Mouse (Mus musculus) heart, embryonic 14.5 days (tissue): ENCODE data around the gene Rnf43. TPM values are rescaled to one million over a fixed set of nuclear protein-coding genes. Genes with fewer than 3 reads are reported as not detected.

ENCODE experiments used
- ATAC-seq: fragments of 200-750 bp; cut with Nextera tagmentation; 2 replicates; pipeline ENCODE4 v1.8.0; 2017; ENCODE audit warnings: low read depth, moderate TSS enrichment; ENCODE audit not compliant: insufficient number of reproducible peaks, insufficient read depth, low FRiP score
- H3K27ac ChIP-seq, 2 experiments: fragments of 200-500 bp in 1 of 2; fragments of 300-500 bp in 1 of 2; sonication (generic) in 1 of 2; replicated peaks in 1 of 2; 2 replicates each; pipeline ENCODE4 v1.5.1; 2012 to 2014; ENCODE audit warnings: low read depth in 2 of 2, low read length in 2 of 2, control low read depth in 1 of 2, mild to moderate bottlenecking in 1 of 2, mixed read lengths in 1 of 2; ENCODE audit not compliant: control insufficient read depth in 1 of 2, insufficient read depth in 1 of 2
- H3K27me3 ChIP-seq: fragments of 300-500 bp; sonication (generic); 2 replicates; pipeline ENCODE4 v1.6.1; 2014; ENCODE audit warnings: mild to moderate bottlenecking, low read length, control low read depth; ENCODE audit not compliant: control insufficient read depth, insufficient read depth
- H3K36me3 ChIP-seq: fragments of 300-500 bp; sonication (generic); 2 replicates; pipeline ENCODE4 v1.6.1; 2014; ENCODE audit warnings: mild to moderate bottlenecking, control low read depth, low read length, mixed read lengths; ENCODE audit not compliant: control insufficient read depth, insufficient read depth
- H3K4me1 ChIP-seq, 2 experiments: fragments of 200-500 bp in 1 of 2; fragments of 300-500 bp in 1 of 2; sonication (generic) in 1 of 2; 2 replicates each; pipeline ENCODE4 v1.6.1; 2012 to 2014; ENCODE audit warnings: low read length in 2 of 2, control low read depth in 1 of 2, mixed read lengths in 1 of 2; ENCODE audit not compliant: control insufficient read depth in 2 of 2, insufficient read depth in 2 of 2
- H3K4me2 ChIP-seq: fragments of 300-500 bp; sonication (generic); 2 replicates; pipeline ENCODE4 v1.6.1; 2014; ENCODE audit warnings: mild to moderate bottlenecking, low read length
- H3K4me3 ChIP-seq, 2 experiments: fragments of 200-500 bp in 1 of 2; fragments of 300-500 bp in 1 of 2; sonication (generic) in 1 of 2; 2 replicates each; pipeline ENCODE4 v1.5.1; 2012 to 2014; ENCODE audit warnings: low read length in 2 of 2, mild to moderate bottlenecking in 2 of 2, control low read depth in 1 of 2, low read depth in 1 of 2, moderate library complexity in 1 of 2; ENCODE audit not compliant: control insufficient read depth in 1 of 2, insufficient read depth in 1 of 2
- H3K9ac ChIP-seq: fragments of 300-500 bp; sonication (generic); 2 replicates; pipeline ENCODE4 v1.6.1; 2014; ENCODE audit warnings: mild to moderate bottlenecking, low read length
- H3K9me3 ChIP-seq: fragments of 300-500 bp; sonication (generic); 2 replicates; pipeline ENCODE4 v1.6.1; 2016; ENCODE audit warnings: low read length, control low read depth; ENCODE audit not compliant: control insufficient read depth
- WGBS: fragments of 180-500 bp; shearing (Covaris S2); extraction: QIAGEN DNeasy Blood & Tissue Kit; methylation state at CpG from one replicate; pipeline ENCODE4 v1.1.7; 2014; 5-methylcytosine and 5-hydroxymethylcytosine counted together
- polyA plus RNA-seq: library from polyadenylated mRNA; unstranded; fragments of >200 nt; fragmentation: Nextera tagmentation; extraction: Ambion mirVana; gene quantifications from 2 replicates; pipeline ENCODE4 v1.2.1, GENCODE M21; 2014

The Rnf43 gene
- polyA plus RNA-seq, 1 experiment from 2014 or later = 0.47 TPM

- ATAC-seq = no peak
Observed at GRCm38 (mm10) chr11:87727471-87727870, 64.9 kb downstream of the Rnf43 start.

GRCm38 (mm10) chr11:87728850-87729592 is 66.5 kb downstream of the Rnf43 start:
- Histone ChIP-seq H3K4me1 (peaks cover 17 to 23% of the 10 kb centered on the region in 2 experiments), H3K9me3 (no peaks in the 10 kb centered on the region), H3K4me3 (no peak overlapping the region), H3K27ac (no peak overlapping the region), H3K27me3 (no peaks in the 10 kb centered on the region), H3K4me2 (no peak overlapping the region), H3K36me3 (no peaks in the 10 kb centered on the region), H3K9ac (no peak overlapping the region)
- ATAC-seq = no peak
- 69% methylated on average over 18 of the region's 18 CpGs for WGBS

More at GRCm38 (mm10) chr11:87727471-87727870, 64.9 kb downstream of the Rnf43 start:
- Histone ChIP-seq H3K9me3 (no peaks in the 10 kb centered on the region), H3K4me3 (no peak overlapping the region), H3K4me1 (peaks cover 17 to 23% of the 10 kb centered on the region in 2 experiments), H3K36me3 (no peaks in the 10 kb centered on the region), H3K4me2 (no peak overlapping the region), H3K27me3 (no peaks in the 10 kb centered on the region), H3K27ac (no peak overlapping the region), H3K9ac (no peak overlapping the region)
- WGBS = 78% methylated on average over 4 of the region's 4 CpGs

GRCm38 (mm10) chr11:87729593-87730185 is 67.2 kb downstream of the Rnf43 start:
- Histone ChIP-seq H3K27ac (no peak overlapping the region), H3K27me3 (no peaks in the 10 kb centered on the region), H3K36me3 (no peaks in the 10 kb centered on the region), H3K4me3 (no peak overlapping the region), H3K9me3 (no peaks in the 10 kb centered on the region), H3K4me2 (no peak overlapping the region), H3K9ac (no peak overlapping the region), H3K4me1 (peaks cover 17 to 24% of the 10 kb centered on the region in 2 experiments)
- ATAC-seq = no peak
- WGBS = 57% methylated on average over 13 of the region's 13 CpGs

- H3K4me1 ChIP-seq = peaks cover 12 to 20% of the 10 kb centered on the region in 2 experiments
- H3K4me3 ChIP-seq = no peak overlapping the region
- no peak overlapping the region for H3K27ac ChIP-seq
- 76% methylated on average over 10 of the region's 10 CpGs for WGBS
- no peaks in the 10 kb centered on the region for H3K36me3 ChIP-seq
- H3K9me3 ChIP-seq = no peaks in the 10 kb centered on the region
- H3K27me3 ChIP-seq = no peaks in the 10 kb centered on the region
- no peak overlapping the region for H3K9ac ChIP-seq
- no peak for ATAC-seq
- no peak overlapping the region for H3K4me2 ChIP-seq
Observed at GRCm38 (mm10) chr11:87730652-87731310, 68.3 kb downstream of the Rnf43 start.

GRCm38 (mm10) chr11:87734346-87734745 is 71.8 kb downstream of the Rnf43 start:
- H3K9me3 ChIP-seq = no peaks in the 10 kb centered on the region
- H3K27ac ChIP-seq = no peak overlapping the region
- peak overlapping the region; percentile 48 for H3K4me2 ChIP-seq
- no peak for ATAC-seq
- peak overlapping the region; percentile 10 to 26; a peak in 2 of 4 replicates for H3K4me3 ChIP-seq
- H3K9ac ChIP-seq = peak overlapping the region; percentile 49; the same call in 1 of the 2 replicates
- 47% methylated on average over 5 of the region's 5 CpGs for WGBS
- H3K36me3 ChIP-seq = peaks cover 2% of the 10 kb centered on the region
- no peaks in the 10 kb centered on the region for H3K27me3 ChIP-seq
- peaks cover 7 to 14% of the 10 kb centered on the region in 2 experiments for H3K4me1 ChIP-seq

GRCm38 (mm10) chr11:87735691-87736090 is 73.2 kb downstream of the Rnf43 start:
- no peak overlapping the region for H3K4me3 ChIP-seq
- peaks cover 7 to 14% of the 10 kb centered on the region in 2 experiments for H3K4me1 ChIP-seq
- H3K9me3 ChIP-seq = no peaks in the 10 kb centered on the region
- no peak overlapping the region for H3K9ac ChIP-seq
- peak overlapping the region; percentile 98; the same call in 1 of the 2 replicates for H3K4me2 ChIP-seq
- H3K36me3 ChIP-seq = peaks cover 16% of the 10 kb centered on the region
- H3K27me3 ChIP-seq = no peaks in the 10 kb centered on the region
- WGBS = 62% methylated on average over 6 of the region's 6 CpGs
- H3K27ac ChIP-seq = peak overlapping the region in 1 of 2 experiments; percentile 70; a peak in 1 of 4 replicates
- no peak for ATAC-seq

- peaks cover 26% of the 10 kb centered on the region for H3K36me3 ChIP-seq
- peak overlapping the region; percentile 98 for H3K4me2 ChIP-seq
- H3K27me3 ChIP-seq = no peaks in the 10 kb centered on the region
- peak overlapping the region; percentile 70 for H3K9ac ChIP-seq
- no peaks in the 10 kb centered on the region for H3K9me3 ChIP-seq
- H3K4me3 ChIP-seq = peak overlapping the region; percentile 85 to 89
- peaks cover 7 to 14% of the 10 kb centered on the region in 2 experiments for H3K4me1 ChIP-seq
- ATAC-seq = peak; percentile 52; the same call in 1 of the 2 replicates
- peak overlapping the region; percentile 70 to 87 for H3K27ac ChIP-seq
- 2% methylated on average over 31 of the region's 31 CpGs for WGBS
Observed at GRCm38 (mm10) chr11:87736647-87737134, 74.2 kb downstream of the Rnf43 start.
